Mouse (Mus musculus) ovary, postnatal 36 days (tissue): ENCODE measurements at regions not wholly inside any gene's neighbourhood (a gene's known extent, or its start where the extent isn't known, plus 50 kb on each side); places are given as distances from the start of the nearest gene placed in this dataset.

ENCODE experiments used
- DNase-seq: peaks from one replicate; pipeline ENCODE4 v3.0.0; 2022; ENCODE audit warnings: low spot score, mixed read lengths

GRCm38 (mm10) chr9:71420064-71420463 lies 65.7 kb downstream of the Polr2m start:
- no peak for DNase-seq

DNA sequence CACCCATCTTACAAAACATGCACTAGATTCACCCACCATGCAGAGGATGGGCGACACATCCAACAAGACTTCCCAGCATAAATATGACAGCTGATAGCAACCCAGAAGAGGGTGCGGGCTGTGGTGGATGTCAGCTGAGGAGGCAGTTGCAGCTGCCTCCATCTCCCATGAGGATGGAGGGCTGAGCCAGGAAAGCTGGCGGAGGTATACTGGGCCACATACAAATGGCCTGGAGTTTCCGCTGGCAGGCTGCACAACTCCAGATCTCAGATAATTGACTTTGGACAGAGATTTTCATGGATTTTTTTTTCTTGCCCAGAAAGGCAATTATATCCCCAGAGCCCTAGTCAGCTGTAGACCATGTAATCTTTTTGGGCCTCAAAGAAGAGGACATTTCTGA lies 67.2 kb downstream of the Polr2m start:
- DNase-seq, result no peak

DNA sequence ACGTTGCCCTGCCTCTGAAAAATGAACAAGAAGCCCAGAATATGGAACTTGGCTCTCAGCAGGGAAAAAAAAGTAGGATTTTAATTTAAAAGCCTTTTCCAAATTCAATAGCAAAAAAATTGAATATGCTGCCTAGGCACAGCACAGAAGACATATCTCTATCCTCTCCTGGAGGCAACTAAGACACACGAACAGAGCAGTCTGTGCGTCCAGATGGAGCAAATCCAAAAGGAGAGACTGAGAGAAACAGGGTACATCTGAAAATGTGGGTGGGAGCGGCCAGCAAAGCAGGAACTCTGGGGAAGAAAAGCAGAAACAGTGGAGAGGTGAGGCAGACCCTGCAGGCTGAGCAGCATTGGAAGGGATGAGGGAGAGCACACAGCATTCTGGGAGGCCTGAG lies 68.5 kb downstream of the Polr2m start:
- no peak for DNase-seq

GRCm38 (mm10) chr9:71411171-71411570 lies 74.6 kb downstream of the Polr2m start:
- DNase-seq, result no peak

DNA sequence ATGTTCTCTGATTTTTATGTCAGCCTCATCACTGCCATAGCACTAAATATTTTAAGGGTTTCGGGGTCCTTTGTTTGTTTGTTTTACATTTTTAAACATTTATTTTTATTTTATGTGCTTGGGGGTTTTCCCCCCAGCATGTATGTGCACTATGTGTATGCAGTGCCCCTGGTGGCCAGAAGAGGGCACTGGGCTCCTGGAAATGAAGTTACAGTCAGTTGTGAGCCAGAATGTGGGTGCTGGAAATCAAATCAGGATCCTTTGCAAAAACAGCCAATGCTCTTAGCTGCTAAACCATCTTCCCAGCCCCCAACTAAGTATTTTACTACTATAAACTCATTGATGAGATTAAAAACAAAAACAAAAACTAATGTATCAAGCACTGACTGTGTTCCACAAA lies 75.8 kb downstream of the Polr2m start:
- DNase-seq, result no peak

- no peak for DNase-seq
These were observed 76.8 kb downstream of the Polr2m start for GRCm38 (mm10) chr9:71408946-71409345.

- no peak for DNase-seq
These were observed 81.2 kb downstream of the Polr2m start for GRCm38 (mm10) chr9:71404396-71405135.

- no peak for DNase-seq
These were observed 84.1 kb downstream of the Polr2m start for GRCm38 (mm10) chr9:71401667-71402066.

DNA sequence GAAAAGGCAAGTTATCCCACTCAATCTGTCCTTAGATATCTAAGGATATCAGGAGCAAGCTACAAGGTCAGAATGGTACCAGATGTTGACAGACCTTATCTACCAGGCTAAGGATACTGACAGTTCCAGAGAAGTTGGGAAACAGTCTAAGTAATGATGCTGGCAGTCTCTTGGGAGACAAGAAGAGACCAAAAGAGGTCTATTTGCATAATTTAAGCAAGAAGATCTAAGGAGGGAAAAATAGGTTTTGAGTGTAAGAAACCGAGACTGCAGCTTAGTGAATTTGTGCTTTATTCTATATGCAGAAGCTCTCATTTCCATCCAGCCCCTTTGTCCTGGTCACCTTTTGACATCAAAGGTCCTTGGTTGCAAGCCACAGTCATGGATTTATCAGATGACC lies 86.4 kb downstream of the Polr2m start:
- no peak for DNase-seq

- DNase-seq, result no peak
These were observed 89.0 kb downstream of the Polr2m start for GRCm38 (mm10) chr9:71396784-71397183.

- DNase-seq, result no peak
These were observed 95.5 kb downstream of the Polr2m start for GRCm38 (mm10) chr9:71390221-71390620.

- no peak for DNase-seq
These were observed 98.3 kb downstream of the Polr2m start for GRCm38 (mm10) chr9:71387426-71387825.

DNA sequence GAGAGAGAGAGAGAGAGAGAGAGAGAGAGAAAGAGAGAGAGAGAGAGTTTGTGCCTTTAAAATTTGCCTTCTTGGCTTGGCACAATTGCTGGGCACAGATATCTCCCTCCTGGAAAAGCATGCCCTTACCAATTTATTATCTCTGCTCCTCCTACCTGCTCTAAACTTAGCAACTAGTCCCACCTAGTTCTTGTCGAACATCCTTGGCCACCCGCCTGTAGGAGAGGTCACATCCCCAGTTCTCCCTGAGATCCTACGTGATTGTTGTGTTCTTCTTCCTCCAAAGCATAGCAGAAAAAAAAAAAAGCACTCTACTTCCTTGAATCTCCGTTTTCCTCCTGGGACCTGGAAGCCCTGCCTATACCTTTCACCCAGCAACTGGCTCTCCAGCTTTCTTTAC lies 101.8 kb downstream of the Polr2m start:
- no peak for DNase-seq

- no peak for DNase-seq
These were observed 105.9 kb downstream of the Polr2m start for GRCm38 (mm10) chr9:71379731-71380250.

DNA sequence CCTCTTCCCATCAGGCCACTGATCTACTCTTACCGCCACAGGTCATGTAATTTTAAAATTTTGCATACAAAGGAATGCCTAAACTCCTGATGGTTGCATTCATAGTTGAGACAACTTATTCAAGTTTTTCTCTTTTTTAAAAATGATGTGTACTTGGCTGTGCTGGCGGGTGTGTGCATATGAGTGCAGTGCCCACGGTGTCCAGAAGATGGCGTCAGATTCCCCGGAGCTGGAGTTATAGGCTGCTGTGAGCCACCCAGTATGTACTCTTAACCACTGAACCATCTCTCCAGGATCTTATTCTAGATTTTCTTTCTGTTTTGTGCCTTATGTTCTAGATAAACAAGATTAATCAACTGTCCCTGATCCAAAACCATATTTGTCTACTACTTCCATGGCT lies 116.0 kb downstream of the Polr2m start:
- no peak for DNase-seq

DNA sequence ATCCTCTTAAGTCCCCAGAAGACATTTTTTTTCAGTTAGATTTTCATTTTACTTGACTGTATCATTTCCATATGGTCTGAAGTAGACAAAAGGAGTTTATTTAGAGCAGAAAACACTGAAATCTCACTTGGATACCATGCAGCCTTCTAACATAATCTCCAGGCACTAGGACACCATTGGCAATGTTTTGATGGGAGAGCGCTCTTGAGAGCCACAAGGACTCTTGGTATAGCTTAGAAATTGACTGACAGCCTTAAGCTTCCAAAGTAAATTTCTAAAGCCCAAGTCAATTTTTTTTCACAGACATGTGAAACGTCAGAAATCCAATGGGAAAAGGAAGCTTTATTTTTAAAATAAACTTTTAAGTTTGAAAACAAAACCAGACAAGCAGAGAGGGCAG lies 116.5 kb downstream of the Polr2m start:
- no peak for DNase-seq

DNA sequence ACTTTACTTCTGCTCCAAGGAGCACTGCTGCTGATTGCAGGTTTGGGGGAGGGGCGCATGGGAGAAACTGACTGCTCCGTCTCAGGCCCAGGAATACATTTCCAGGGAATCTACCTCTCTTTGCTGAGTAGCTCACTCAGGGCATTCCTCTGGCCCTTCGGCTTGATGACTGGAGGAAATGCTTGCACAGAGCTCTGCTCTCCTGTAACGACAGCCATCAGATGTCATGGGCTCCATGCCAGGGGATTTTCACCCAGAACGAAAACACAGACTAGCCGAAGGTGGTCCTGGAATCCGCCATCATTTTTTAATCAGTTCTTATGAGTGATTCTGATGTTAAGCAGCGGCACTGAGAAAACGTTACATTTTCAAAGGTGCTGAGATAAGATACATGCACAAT lies 119.2 kb downstream of the Polr2m start:
- no peak for DNase-seq

DNA sequence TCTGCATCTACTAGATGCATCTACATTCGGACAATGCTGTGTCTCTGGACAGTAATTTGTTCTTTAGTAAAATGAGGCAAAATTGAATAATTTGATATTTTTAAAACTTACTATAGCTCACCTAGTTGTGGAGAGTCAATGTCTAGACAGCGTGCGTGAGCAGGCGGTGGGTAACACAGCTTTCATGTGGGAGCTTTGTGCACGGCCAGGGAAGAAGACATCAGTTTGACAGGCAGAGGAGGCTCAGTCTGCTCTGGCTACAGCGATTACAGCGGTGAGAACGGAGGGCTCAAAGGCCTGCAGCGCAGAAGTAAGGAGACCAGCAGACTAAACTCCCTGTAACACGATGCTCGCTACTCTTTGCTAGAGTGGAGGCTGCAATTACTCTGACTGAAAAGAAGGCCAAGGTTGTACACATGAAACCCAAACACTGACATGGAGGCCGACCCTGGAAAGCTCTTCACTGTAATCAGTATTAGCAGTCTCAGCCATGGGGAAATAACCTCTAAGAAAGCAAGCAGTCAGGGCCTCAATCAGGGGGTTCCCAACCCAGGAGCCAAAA lies 120.5 kb downstream of the Polr2m start:
- DNase-seq, result peak; percentile 10

- DNase-seq, result peak; percentile 9
These were observed 121.6 kb downstream of the Polr2m start for GRCm38 (mm10) chr9:71364047-71364665.

DNA sequence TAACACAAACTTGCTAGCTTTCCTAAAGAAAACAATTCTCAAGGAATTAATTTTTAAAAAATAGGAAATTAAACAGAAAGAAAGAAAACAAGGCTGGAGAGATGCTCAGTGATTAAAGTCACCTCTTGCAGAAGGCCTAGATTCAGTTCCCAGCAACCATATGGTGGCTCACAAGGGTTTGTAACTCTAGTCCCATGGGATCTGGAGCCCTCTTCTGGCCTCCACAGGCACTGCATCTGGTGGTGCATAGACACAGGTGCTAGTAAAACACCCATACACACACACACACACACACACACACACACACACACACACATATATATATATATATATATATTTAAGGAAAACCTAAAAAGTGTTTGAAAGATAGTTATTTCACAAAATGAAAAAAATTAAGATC lies 123.3 kb downstream of the Polr2m start:
- DNase-seq, result no peak

DNA sequence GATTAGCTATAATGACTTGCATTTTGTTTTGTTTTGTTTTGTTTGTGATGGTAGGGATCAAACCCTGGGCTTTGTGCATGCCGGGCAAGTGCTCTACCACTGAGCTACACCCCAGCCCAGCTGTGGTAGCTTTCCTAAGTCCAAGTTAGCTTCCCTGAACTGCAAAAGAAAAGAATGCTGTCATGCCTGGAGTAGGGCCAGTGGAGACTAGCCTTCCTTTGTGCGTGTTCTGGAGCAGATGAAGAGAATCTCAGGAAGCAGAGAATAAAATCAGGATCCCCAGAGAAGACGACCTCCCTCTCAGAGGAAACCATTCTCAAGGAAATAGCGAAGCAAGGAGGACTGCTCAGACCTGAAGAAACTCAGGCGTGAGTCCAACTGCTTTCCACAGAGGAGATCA lies 123.8 kb downstream of the Polr2m start:
- DNase-seq, result no peak

DNA sequence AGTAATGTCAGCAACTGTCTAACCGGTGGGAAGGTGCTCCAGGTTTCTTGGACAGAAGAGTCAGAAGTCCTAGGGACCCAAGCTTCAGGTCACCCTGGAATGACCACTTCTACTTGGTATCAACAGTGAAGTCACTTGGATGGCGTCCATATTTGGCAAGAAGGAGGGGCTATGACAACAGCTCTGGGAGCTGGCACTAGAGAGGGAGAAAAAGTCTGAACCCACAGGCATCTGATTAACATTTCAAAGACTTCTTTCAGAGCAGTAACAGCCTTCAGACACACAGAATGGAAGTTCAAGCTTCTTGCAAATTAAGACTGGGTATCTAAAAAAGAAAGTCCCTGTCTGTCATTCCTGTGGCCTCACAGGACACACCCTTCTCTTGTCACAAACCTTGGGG lies 124.4 kb downstream of the Polr2m start:
- DNase-seq, result no peak

- DNase-seq, result no peak
These were observed 125.1 kb downstream of the Polr2m start for GRCm38 (mm10) chr9:71360676-71361075.
